Mouse (Mus musculus) cerebral cortex, adult 2 months (tissue): ENCODE data around the gene Elovl4.

ENCODE experiments used
- WGBS: fragments of 180-500 bp; shearing (Covaris S2); methylation state at CpG from one replicate; pipeline ENCODE4 v1.1.7; 2018; 5-methylcytosine and 5-hydroxymethylcytosine counted together

Gene Elovl4

DNA sequence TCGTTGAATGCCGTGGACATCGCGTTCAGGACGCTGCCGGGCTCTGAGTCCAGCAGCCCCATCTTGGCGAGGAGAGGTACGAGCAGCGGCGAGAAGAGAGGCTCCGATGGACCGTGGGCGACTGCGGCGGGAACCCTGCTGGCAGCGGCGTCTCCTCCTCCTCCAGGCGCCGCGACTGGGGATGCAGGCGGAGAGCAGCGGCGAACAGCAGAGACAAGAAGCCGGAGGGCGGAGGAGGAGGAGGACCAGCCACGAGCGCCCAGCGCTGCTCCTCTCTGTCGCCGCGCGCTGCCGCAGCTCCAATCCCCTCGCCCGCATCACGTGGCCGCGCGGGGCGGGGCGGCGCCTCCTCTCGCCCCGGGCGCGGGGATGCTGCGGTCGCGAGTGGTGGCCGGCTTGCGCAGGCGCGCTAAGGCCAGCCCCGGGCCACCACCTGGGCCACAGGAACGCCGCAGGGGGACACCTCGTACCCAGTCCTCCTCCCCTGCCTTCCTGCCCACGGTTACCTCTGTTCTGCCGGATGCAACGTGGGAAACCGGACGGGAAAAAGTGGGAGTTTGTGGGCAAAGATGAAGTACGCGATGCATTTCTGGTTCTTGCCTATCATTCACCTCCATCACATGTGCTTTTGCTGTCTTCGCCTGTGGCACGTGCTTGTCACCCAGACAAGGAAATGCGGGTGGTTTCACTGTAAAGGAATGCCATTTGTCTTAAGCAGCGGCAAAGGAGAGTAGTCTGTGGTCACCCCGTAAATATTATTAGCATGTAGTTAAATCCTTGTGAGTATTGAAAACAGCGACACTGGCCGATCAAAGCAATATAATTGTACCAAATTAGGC is at the start of gene Elovl4:
Gene Elovl4 (minus strand): TSS at position 301 of the 839 bp plus-strand sequence.
- 1% methylated on average over 69 of the region's 71 CpGs for WGBS

DNA sequence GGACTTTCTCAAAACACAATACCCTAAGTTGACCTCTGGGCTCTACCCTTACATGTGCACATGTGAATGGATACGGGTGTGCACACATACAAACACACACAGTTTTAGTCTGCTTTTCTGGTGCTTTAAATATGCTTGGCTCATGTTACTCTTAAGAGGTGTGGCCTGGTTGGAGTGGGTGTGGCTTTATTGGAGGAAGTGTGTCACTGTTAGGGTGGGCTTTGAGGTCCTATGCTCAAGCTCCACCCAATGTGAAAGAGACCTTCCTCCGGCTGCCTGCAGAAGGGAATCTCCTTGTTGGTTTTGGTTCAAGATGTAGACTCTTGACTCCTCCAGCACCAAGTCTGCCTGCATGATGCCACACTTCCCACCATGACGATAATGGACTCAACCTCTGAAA is 46.4 kb upstream of the Elovl4 start:
- WGBS, result 97% methylated on average over 3 of the region's 3 CpGs

- 3% methylated on average over 27 of the region's 27 CpGs for WGBS
These were observed 28.8 kb upstream of the Elovl4 start for GRCm38 (mm10) chr9:83834748-83835313.

GRCm38 (mm10) chr9:83833811-83834747 is 28.0 kb upstream of the Elovl4 start, which contains the start of gene Ttk:
TSS of gene Ttk (plus strand) at chr9:83834689.
- under 1% methylated on average over 38 of the region's 38 CpGs for WGBS

DNA sequence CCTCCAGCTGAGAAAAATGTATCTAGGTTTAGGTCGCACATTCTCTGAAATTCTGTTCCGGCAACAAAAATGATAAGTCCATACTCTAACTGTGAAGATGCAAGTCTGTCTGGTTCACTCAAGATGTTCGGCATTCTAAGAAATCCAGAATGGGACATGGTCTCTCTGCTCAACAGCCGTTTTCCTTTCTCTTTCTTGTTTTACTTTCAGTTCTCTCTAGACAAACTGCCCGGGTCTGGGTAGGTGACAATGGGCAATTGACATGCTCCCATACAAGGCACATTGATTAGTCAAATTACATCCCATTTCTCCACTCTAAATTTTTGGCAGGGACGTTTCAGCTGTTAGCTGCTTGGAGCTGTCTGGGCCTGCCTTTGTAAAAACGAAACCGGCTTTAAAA is 25.1 kb upstream of the Elovl4 start:
- WGBS, result 69% methylated on average over 8 of the region's 8 CpGs

GRCm38 (mm10) chr9:83829896-83830295 is 23.8 kb upstream of the Elovl4 start:
- 88% methylated on average over 5 of the region's 5 CpGs for WGBS

GRCm38 (mm10) chr9:83822925-83823324 is 16.8 kb upstream of the Elovl4 start:
- WGBS, result 78% methylated on average over 5 of the region's 5 CpGs

GRCm38 (mm10) chr9:83820976-83821375 is 14.9 kb upstream of the Elovl4 start:
- 83% methylated on average over 2 of the region's 2 CpGs for WGBS

DNA sequence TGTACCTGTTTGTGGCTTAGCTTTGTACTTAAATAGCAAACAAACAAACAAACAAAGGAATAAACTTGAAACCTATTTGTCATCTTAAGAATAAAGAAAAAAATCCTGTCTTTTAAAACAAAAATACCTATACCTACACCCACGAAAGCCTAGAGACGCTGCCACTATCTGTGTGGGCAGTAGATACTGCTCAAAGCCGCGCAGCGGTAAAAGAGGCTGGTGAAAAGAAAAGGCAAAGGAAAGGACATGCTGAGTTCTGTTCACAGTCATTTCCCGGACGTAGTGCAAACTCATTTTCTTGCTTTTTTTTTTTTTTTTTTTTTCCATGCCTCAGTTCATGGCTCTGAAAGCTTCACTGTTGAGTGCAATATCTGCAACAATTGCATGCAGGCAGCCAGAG is 13.1 kb upstream of the Elovl4 start:
- WGBS, result 44% methylated on average over 7 of the region's 7 CpGs

- WGBS, result 6% methylated on average over 2 of the region's 2 CpGs
These were observed 1.5 kb upstream of the Elovl4 start for GRCm38 (mm10) chr9:83807562-83807961.

DNA sequence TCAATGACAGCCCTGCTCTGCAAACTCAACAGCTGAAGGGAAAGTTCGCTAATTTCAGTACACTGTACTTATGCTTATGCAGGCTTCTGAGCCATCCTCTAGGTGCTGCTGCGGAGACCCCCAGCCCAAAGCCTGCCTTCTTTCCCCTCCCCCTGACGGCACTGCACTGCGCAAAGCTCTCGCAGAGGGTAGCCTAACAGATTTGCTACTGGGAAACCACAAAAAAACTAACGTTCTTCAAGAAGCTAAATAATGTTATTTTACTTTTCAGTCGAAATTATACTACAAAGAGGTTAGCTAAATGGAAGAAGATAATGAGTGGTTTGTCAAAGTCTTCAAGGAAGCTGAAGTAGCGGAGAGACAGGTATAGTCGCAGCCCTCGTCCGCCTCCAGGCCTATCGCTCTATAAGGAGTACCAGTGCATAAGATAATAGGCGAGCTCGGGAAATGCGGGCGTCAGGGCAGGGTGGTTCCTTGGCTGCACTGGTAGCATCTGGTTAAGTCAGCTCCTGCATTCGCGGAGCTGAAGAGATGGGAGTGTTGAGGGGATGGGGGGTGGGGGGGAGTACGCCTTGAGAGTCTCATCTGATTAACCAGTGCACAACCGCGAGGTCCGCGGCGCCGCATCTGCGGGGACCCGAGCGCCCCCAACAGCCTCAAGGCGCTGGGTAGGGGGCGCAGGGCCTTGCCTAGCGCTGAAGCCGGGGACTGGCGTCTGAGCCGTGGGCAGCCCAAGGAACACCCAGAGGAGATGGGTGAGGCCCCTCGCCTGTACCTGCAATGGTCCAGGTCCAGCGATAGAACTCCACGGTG is 707 bp downstream of the Elovl4 start:
- WGBS, result 1% methylated on average over 37 of the region's 37 CpGs

DNA sequence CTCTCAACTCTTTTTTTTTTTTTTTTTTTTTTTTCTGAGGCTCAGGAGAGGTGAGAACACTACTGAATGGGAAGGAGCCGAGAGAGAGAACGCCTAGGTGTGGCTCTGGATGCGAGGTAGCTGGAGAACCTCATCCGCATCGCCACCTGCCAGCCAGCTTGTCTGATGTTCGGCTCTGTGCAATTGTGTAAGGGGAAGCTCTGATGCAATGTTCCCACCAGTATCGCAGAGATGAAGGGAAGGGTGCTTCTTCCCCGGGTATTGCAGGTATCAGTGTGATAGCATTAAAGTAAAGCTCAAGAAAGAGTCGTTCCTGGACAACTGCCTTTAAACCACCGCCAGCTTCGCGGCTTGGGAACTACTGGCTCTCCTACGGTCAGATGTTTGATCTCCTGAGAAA is 1.7 kb downstream of the Elovl4 start:
- 35% methylated on average over 13 of the region's 13 CpGs for WGBS

DNA sequence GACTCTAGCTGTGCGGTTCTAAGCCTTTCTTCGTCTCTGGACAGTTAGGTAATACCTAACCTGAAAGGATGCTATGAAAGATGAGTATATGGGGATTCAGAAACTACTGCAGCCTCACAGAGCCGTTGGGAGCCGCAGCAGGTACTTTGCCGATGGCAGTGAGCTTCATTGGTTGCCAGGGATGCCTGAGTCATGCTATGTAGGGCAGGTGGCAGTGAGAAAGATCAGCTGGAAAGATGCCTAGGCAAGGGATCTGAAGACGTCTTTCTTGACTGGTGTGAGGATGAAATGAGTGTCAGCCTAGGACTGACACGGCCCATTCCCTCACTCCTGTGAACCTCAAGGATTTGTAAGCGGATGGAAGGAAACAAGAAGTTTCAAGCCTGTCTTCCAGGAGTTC is 8.2 kb downstream of the Elovl4 start:
- 49% methylated on average over 8 of the region's 8 CpGs for WGBS

- whole genome bisulfite sequencing, result 63% methylated on average over 7 of the region's 7 CpGs
These were observed 9.2 kb downstream of the Elovl4 start for GRCm38 (mm10) chr9:83796875-83797274.

- 60% methylated on average over 6 of the region's 6 CpGs for WGBS
These were observed 16.8 kb downstream of the Elovl4 start for GRCm38 (mm10) chr9:83789326-83789725.

GRCm38 (mm10) chr9:83785501-83785900 is 20.6 kb downstream of the Elovl4 start:
- WGBS, result 68% methylated on average over 1 of the region's 1 CpGs

- 73% methylated on average over 9 of the region's 9 CpGs for WGBS
These were observed 27.6 kb downstream of the Elovl4 start for GRCm38 (mm10) chr9:83778317-83778960.

DNA sequence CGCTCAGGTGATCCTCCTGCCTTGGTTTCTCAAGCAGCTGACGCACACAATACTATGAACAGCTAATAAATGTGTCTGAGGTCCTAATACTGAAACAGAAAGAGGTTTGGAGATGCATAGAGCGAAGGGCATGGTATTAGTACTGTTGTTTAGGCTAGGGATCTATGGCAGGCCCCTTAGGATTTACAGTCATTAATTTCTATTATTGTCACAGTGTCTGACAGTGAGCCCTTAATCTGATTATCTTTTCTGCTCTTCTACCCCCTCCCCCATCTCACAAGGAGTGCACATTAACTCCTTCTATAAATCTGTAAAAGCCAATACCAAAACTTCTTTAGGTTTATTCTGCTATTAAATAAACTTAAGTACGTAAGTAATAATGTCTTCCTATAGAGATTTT is 44.8 kb downstream of the Elovl4 start:
- WGBS, result 91% methylated on average over 4 of the region's 4 CpGs

GRCm38 (mm10) chr9:83731877-83732276 is 74.2 kb downstream of the Elovl4 start:
- WGBS, result 71% methylated on average over 2 of the region's 2 CpGs

DNA sequence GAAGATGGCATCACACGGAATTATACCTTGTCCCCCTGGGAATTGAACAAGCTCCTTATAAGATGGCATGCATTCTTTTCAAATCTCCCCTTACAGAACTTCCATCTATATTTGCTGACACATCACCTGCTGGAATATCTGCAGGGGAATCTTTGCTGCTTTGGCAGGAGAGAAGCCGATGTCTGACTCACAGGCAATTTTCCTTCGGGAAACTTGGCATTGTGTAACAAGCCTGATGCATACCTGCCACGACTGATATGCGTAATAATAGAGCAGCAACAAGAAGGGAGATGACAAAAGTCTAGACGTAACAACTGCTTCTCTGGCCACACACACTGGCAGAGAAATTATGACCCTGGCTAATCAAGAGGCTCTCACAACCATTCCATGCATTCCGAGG is 75.2 kb downstream of the Elovl4 start:
- WGBS, result 63% methylated on average over 7 of the region's 7 CpGs
